Mouse (Mus musculus) embryonic fibroblast, embryonic 13.5 days (primary cell): Measurements from ENCODE around the gene Ret.

Source experiments
- CTCF ChIP-seq: IDR thresholded peaks from 2 replicates; pipeline ENCODE4 v1.5.1; 2011; ENCODE audit warnings: mild to moderate bottlenecking, control low read depth, low read length, moderate library complexity, borderline replicate concordance; ENCODE audit not compliant: insufficient read depth
- POLR2A ChIP-seq: IDR thresholded peaks from 2 replicates; pipeline ENCODE4 v1.6.1; 2011; ENCODE audit warnings: low read depth, mild to moderate bottlenecking, control low read depth, low read length, moderate library complexity

DNA sequence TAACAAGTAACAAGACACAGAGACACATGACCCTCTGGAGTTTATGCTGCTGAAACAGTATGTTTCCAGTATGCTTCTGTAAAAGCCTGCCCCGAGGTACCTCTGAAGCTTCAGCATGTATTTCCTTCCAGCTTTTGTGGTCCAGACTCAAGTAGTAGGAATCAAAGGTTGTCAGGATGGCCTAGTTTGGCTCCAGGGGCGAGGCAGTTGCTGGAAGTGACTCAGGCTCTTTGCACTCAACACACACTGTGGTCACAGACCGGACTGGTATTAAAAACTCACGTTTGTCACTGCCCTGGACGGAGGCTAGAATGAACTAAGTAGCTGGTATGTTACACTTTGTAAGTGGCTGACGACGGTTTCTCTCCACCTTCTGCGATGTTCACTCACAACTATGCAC is 46.5 kb downstream of the Ret start:
- TF ChIP-seq CTCF: no peak
- no peak for TF ChIP-seq POLR2A
